In the genomic region with DNA sequence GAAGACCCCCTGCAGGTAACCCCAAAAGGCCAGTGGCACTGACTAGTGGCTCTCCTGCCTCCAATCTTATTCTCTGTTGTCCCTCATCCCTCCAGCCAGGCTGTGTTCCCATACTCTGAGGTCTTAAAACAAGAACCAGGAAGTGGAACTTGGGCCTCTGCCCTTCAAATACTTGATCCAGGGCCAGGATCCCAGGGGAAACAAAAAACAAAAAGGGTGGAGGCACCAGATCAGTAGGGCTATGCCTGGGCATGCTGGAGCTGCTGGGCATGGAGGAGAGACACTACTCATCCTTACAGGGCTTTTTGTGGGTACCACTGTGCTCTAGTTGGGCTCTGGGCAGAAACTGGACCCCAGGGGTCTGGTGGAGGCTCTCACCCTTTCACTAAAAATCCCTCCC, we compare ENCODE assay signal across 8 mouse cellular contexts. TPM values are rescaled to one million over a fixed set of nuclear protein-coding genes. Genes with fewer than 3 reads are reported as not detected.
DNase-seq lines count a peak whose midpoint lies in the region; ATAC-seq and TF ChIP-seq lines count a peak whose summit lies in the region.

No protein-coding gene starts in this region.

- intact Hi-C loops in heart, adult 2 months (cut with DNase I) = loop anchor here (5.0 kb wide), 1 partner anchor 1213 kb away; the partner anchor contains the start of genes Ahctf1 and Gm10518

- no peak for ATAC-seq in neural tube, embryonic 13.5 days (ENCODE audit: low read depth)
- no peak for ATAC-seq in stomach, embryonic 15.5 days (ENCODE audit: insufficient read depth, low FRiP score, low read depth)
- no peak for ATAC-seq in megakaryocyte-erythroid progenitor cell, adult 5-6 weeks (replicated peaks; ENCODE audit: low FRiP score, low TSS enrichment, poor library complexity, severe bottlenecking)

- no peaks in the 10 kb centered on the region for H3K9me3 ChIP-seq in neural tube, embryonic 13.5 days
- H3K9me3 ChIP-seq in stomach, embryonic 15.5 days = no peaks in the 10 kb centered on the region

- H3K36me3 ChIP-seq in neural tube, embryonic 13.5 days = no peaks in the 10 kb centered on the region
- H3K36me3 ChIP-seq in heart, adult 2 months (ENCODE audit: control insufficient read depth, insufficient read depth, low read length) = peaks cover 3% of the 10 kb centered on the region
- H3K36me3 ChIP-seq in stomach, embryonic 15.5 days = no peaks in the 10 kb centered on the region

- no peak overlapping the region for H3K9ac ChIP-seq in neural tube, embryonic 13.5 days
- H3K9ac ChIP-seq in heart, adult 2 months (ENCODE audit: low read depth, low read length) = peak overlapping the region; percentile 42; the same call in 1 of the 2 replicates
- H3K9ac ChIP-seq in stomach, embryonic 15.5 days = no peak overlapping the region

- no peak for TF ChIP-seq EP300 in heart, adult 2 months (IDR thresholded peaks at IDR 0.05; ENCODE audit: insufficient read depth, low read depth, low read length)

- H3K4me3 ChIP-seq in neural tube, embryonic 13.5 days = no peak overlapping the region
- H3K4me3 ChIP-seq in heart, adult 2 months = peak overlapping the region; percentile 69; the same call in 1 of the 2 replicates
- no peak overlapping the region for H3K4me3 ChIP-seq in stomach, embryonic 15.5 days (replicated peaks)

- no peaks in the 10 kb centered on the region for H3K79me2 ChIP-seq in heart, adult 2 months (replicated peaks; ENCODE audit: control insufficient read depth, insufficient read depth, low read length)

- DNase-seq in neural tube, embryonic 10.5 days (ENCODE audit: extremely low spot score, low spot score) = no peak
- DNase-seq in brain, adult 2 months (ENCODE audit: low read depth, low spot score) = peak; percentile 36
- peak; percentile 82 to 89 for DNase-seq in heart, adult 2 months
- peak; percentile 46 for DNase-seq in layer of hippocampus, postnatal 10 days (ENCODE audit: low spot score in 2 of 2)
- DNase-seq in spleen, adult 12 weeks (ENCODE audit: low spot score) = no peak

- 0 out of 2 replicates have a peak overlapping the region, but pooled peaks have one; percentile 97 for H3K4me2 ChIP-seq in neural tube, embryonic 13.5 days
- peak overlapping the region; percentile 99; the same call in 1 of the 2 replicates for H3K4me2 ChIP-seq in stomach, embryonic 15.5 days

- TF ChIP-seq POLR2A in heart, adult 2 months (IDR thresholded peaks at IDR 0.05; ENCODE audit: insufficient read depth, low read depth, low read length) = peak; percentile 66

- peaks cover 8% of the 10 kb centered on the region; the same call in 1 of the 2 replicates for H3K27me3 ChIP-seq in neural tube, embryonic 13.5 days
- no peaks in the 10 kb centered on the region for H3K27me3 ChIP-seq in heart, adult 2 months (ENCODE audit: control insufficient read depth, insufficient read depth, low read length)
- H3K27me3 ChIP-seq in stomach, embryonic 15.5 days (replicated peaks) = no peaks in the 10 kb centered on the region

- peaks cover 29% of the 10 kb centered on the region for H3K4me1 ChIP-seq in neural tube, embryonic 13.5 days (replicated peaks)
- H3K4me1 ChIP-seq in heart, adult 2 months (ENCODE audit: control insufficient read depth, insufficient read depth, low read length) = peaks cover 21% of the 10 kb centered on the region
- peaks cover 12% of the 10 kb centered on the region for H3K4me1 ChIP-seq in stomach, embryonic 15.5 days

- no peak overlapping the region for H3K27ac ChIP-seq in neural tube, embryonic 13.5 days (replicated peaks)
- peak overlapping the region; percentile 92 for H3K27ac ChIP-seq in heart, adult 2 months
- H3K27ac ChIP-seq in stomach, embryonic 15.5 days = peak overlapping the region; percentile 57

- TF ChIP-seq CTCF in heart, adult 2 months (IDR thresholded peaks at IDR 0.05) = no peak

RNA-seq across cellular contexts. Expression of gene Ephx1, which starts 5.1 kb away (rescaled TPM):
- 4.8 and 6.0 TPM in 2 replicates for polyA plus RNA-seq in neural tube, embryonic 13.5 days (2015; fragmentation: Nextera tagmentation; extraction: Ambion mirVana)
- 10 to 100 TPM; 29.8 to 40.4 TPM for total RNA-seq in heart, adult 2 months (2021)
- polyA plus RNA-seq in heart, adult 2 months (2012; rRNA removed) = 41.1 and 45.1 TPM in 2 replicates
- 10 to 100 TPM; 14.0 to 16.2 TPM for total RNA-seq in layer of hippocampus, postnatal 10 days (2021)
- 9.5 and 10.5 TPM in 2 replicates for polyA plus RNA-seq in stomach, embryonic 15.5 days (2015; fragmentation: Nextera tagmentation; extraction: Ambion mirVana)
- 4.5 TPM in 1 of 2 replicates, not detected in the other for total RNA-seq in megakaryocyte-erythroid progenitor cell, adult 5-6 weeks (2014; fragmentation: Nextera tagmentation)
- total RNA-seq in megakaryocyte-erythroid progenitor cell, adult 5-6 weeks (2017) = 0.57 TPM in 1 of 2 replicates, not detected in the other

RNA-seq across cellular contexts. Expression of gene 9130409I23Rik, which starts 35.5 kb away (rescaled TPM):
- not detected in 2 replicates for polyA plus RNA-seq in neural tube, embryonic 13.5 days (2015; fragmentation: Nextera tagmentation; extraction: Ambion mirVana)
- total RNA-seq in heart, adult 2 months (2021) = not detected
- not detected in 2 replicates for polyA plus RNA-seq in heart, adult 2 months (2012; rRNA removed)
- not detected for total RNA-seq in layer of hippocampus, postnatal 10 days (2021)
- polyA plus RNA-seq in stomach, embryonic 15.5 days (2015; fragmentation: Nextera tagmentation; extraction: Ambion mirVana) = not detected in 2 replicates
- not detected in 2 replicates for total RNA-seq in megakaryocyte-erythroid progenitor cell, adult 5-6 weeks (2014; fragmentation: Nextera tagmentation)
- not detected in 2 replicates for total RNA-seq in megakaryocyte-erythroid progenitor cell, adult 5-6 weeks (2017)

Comparison
In these comparisons a context has a peak if more than half of its experiments do, and no peak if none do; other contexts are left out.
1. DNase-seq: peak in brain, adult 2 months (single experiment), heart, adult 2 months (2 of 2) and layer of hippocampus, postnatal 10 days (2 of 2); none in neural tube, embryonic 10.5 days (single experiment) and spleen, adult 12 weeks (single experiment).